Mouse (Mus musculus): ENCODE measurements around the gene Pbx1.

Pbx1 gene

DNA sequence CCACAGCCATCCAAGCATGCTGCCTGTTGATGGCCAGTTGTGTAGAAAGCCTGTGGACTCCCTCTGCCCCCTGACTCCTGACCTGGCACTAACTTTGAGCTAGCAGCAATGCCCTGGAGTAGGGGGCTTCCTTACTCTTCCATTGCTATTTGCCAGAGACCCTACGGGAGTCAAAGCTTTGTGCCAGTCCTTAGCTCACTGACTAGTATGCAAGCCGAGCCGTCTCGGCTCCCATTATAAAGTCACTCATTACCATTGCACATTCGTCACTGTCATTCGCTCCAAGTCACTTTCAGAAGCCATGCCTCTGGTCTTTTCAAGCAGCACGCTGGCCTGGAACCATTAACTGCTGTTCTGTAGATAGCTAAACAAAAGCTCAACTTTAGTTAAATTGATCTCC is 173.2 kb downstream of the Pbx1 start:
- no peak for DNase-seq

DNA sequence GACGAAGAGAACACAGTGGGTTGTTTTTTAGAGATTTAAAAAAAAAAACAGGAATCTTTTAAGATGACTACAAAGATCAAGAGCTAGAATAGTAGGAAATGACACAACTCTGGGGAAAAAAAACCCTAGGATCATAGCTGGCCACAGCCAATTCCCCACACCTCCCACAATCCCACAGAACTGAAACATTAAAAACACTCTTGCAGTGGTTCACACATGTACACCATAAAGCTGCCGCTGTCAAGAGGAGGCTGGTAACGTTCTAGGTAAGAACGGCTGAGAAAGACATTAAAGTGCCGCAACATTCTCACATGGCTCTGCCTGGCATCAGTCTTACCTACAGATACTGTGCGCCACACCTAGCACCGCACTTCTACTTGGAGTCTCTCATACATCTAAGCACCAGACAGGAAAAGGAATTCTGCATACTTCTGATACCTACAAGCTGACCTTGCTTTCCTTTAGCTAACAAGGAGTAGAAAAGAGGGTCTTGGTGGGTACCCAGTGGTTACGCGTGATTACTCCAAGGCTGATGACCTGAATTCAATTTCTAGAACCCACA is 176.6 kb downstream of the Pbx1 start:
- no peak for DNase-seq

DNA sequence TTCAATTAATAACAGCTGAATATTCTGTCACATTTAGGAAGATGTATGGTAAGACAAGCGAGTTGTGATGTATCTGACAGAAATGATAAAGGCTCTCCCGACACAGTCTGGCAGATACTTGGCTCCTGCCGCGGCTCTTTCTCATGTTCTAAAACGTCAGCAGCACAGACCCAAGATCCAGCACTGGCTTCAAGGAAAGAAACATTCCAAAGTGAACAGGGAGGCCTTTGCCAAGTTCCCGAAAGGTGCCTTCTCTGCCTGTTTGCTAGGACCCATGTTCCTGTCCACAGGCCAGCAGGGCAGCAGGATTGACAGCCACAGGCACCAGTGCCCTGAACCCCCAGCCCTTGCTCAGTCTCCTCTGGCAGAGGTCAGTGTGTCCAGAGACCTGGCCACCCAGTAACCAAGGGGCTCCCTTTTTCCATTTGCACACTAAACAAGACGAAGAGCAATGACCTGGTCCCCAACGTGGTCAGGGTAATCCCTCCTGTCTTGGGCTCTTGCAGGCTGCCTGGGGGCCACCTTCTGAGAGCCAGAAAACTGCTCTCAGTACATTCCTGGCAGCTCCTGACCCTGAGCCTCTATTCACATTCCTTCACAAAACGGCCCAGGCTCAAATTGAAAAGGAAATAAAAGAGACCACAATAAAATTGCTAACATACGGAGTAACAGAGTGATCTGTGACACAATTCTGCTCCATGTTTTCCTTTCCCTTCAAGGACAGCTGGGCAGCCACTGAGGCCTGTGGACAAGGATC is 184.9 kb downstream of the Pbx1 start:
- peak in 1 of 2 experiments; percentile 23 for DNase-seq

DNA sequence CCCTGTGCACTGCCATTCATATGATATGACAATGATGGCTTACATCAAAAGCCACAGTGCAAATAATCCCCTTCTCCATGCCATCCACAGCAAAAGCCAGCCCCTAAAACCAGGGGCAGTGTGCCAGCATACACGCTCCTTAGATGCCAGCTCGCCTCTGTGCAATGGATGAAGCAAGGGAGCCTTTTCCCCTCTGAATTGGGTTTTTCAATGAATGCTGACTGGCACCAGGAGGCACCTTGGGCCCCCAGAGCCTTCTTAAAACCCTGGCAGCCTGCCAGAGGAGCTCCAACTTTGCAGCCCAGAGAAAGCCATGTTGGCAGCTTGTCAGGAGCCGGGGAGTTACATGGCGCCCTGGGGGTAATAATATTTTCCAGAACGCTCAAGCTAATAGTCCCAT is 186.5 kb downstream of the Pbx1 start:
- peak in 1 of 2 experiments; percentile 33 for DNase-seq

DNA sequence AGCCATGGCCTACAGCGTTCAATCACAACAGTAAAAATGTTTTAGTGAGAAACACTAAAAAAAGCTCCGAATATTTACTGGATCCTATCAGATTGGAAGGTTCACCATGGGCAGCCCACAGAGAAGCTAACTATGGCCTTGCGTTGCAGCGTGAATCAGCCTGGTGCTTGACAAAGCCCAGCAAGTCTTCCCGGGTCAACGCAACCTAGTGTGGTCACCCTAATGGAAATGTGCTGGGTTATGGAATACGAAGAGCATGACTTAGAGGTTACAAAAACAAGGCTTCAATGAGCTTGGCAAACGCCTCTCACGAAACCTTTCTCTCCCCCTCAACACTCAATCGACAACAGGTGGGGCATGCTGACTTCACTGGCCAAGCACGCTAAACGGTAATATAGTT is 188.3 kb downstream of the Pbx1 start:
- no peak for DNase-seq

DNA sequence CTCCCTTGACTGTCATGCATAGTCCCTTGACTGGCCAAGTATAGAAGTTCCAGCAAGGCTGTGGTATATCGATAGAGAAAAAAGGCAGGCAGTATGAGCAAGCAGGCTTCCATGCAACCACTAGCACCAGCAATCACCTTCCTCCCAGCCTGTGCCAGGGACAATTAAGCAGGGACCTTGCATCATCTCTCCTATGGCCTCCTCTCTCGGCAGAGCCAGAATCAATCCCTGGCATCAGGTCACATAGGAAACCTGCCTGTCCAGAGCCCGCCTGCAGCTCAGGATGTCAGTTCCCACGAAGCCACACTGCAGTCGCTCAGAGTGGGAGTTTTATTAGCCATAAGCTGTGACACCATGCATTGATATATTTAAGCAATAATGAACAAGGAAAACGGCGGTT is 189.0 kb downstream of the Pbx1 start:
- peak; percentile 42 to 57 for DNase-seq

DNA sequence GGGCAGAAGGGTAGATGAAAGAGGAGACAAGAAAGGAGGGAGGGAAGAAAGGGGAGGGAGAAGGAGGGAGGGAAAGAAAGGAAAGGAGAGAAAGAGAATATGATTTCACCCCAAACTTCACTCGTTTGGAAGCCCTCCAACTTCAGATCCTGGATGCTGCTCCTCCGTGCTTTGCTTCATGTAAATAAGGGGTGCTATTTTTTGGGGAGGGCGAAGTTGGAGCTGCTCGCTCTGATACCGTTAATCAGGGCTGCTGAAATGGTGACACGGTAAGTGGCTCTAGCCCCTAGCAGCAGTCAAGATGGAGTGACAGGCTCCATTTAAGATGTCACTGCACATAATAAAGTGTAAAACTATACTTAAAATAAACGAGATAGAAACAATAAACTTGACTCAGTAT is 190.8 kb downstream of the Pbx1 start:
- DNase-seq: no peak

DNA sequence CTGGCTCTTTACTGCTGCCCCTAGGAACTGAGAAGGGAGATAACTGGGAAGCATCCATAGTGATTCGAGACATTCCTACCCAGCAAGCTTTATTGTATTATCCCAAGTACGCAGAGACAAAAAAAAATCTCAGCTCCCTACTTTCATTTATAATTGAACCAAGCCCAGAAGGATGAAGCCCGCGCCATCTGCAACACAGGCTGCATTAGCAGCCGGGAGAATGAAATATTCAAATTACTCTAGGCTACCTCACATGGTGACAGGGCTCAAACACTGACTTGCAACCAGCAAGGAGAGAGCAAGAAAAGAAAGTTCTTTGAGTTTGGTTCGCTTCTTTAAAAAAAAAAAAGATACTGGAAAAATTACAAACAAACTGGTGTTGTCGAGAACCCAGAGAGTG is 191.2 kb downstream of the Pbx1 start:
- no peak for DNase-seq

DNA sequence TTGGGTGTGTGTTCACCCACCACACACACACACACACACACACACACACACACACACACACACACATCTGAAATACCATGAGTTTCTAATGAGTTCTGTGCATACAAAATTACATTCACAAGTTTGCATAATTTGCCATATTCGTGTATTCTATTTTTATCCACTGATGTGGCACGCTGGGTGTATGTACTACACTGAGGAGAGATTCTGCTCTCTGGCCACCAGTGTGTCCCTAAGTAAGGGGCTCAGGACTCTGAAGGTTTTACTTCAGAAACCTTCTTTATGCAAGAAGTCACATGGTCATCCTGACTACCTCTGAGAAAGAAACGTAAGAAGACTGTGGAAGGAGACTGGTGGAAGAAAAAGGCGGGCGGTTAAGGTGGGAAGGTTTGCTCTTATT is 191.7 kb downstream of the Pbx1 start:
- no peak for DNase-seq

DNA sequence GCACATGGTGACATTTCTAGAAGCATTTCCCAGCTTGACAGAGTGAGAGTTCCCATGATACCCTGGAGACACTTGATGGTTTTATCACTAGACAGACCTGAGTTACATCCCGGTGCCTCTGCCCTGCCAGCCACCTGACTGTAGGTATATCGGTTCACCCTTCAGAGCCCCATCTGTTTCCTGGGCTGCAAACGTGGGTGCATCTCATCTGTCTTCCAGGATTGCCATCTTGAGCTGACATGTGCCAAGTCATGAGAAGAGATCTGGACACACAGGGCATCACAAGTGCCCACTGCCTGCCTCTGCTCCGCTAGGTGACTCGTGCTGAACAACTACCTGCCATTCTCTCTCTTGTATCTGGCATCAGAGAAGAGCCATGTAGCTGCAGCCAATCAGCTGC is 196.0 kb downstream of the Pbx1 start:
- DNase-seq: peak in 1 of 2 experiments; percentile 39

DNA sequence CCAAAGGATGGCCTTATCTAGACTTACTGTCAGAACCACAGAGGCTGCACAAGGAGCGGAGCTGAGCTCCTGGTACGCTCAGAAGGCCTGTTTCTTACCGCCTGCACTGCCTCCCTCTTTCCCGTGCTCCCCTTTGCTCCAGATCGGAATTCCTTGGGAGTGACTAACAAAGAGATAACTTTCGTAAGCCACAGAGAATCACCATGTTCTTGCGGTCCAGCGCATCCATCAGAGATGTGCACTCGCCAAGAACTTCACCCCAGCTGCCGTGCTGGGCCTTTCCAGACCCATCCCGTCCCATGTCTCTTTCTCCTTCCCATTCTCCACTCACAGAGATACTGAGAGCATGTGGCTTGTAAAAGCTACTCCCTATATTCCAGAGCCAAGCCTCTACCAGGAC is 197.7 kb downstream of the Pbx1 start:
- DNase-seq: no peak

DNA sequence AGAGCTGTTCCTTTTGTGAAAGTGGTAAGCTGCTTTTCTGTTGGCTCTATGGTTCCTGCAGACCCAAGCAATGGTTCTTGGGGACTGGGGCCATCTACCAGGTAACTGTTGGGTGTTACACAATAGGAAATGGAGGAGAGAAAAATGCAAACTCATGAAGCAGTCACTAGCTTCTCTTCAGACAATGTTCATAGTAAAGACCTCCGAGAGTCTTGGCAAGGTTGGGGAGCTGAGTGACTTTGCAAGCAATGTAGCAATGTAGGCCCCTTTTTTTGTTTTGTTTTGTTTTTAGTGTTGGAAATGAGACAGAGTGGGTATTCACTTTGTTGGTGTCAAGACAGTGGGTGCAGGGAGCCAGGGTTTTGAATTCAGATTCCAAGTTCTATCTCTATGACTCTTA is 198.9 kb downstream of the Pbx1 start:
- no peak for DNase-seq

DNA sequence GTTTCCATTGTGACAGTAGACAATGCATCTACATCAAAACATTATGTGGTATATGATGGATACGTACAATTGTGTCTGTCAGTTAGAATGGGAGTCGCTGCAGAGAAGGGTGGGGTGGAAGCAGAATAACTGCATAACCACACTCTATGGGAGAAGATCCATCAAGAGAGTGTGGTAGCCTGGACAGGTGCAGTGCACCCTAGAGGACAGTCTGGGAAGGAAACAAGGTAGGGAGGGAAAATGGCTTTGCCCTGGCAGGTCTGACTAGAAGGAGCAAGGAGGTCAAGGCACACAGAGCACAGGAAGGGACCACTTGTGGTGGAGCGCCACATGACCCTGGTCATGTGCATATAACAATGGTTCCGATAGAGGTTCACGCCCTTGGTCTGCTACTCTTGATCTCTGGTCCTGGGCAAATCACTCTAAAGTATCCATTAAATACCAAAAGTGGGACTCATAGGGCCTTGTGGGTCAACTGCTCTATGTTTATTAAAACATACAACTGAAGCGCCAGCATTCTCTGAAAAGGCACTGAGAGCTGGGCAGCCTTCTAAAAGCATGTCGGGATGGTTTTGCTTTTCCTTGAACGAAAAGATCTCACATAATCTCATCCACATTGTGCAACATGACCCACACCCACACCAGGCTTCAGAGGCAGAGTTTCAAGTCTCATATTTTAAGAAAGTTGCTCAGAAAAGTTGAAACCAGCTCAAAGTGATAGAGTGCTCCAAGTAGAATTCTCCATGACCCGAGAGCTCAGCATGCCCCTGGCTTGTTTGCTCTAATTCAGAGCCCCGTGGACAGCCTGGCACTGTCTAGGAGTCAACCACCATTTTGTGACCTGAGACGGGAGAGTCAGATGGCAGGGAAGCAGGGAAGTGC is 200.3 kb downstream of the Pbx1 start:
- no peak for DNase-seq

DNA sequence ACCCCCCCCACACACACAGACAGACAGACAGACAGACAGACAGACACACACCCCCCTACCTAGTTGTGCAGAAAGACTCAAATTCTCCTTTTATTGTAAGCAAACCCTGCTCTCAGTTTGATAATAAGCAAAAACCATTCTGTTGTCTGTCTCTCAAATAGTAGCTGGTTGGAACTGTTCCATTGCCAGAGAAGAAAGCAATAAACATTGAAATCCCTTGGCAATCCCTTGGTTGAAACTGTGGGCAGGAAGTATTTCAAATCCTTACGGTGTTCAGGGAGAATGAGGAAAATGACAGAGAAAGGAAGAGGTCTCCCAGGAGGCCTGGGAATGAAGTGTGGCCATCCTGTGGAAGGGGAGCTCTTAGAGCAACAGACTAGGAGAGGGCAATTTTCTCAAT is 201.2 kb downstream of the Pbx1 start:
- DNase-seq: no peak

DNA sequence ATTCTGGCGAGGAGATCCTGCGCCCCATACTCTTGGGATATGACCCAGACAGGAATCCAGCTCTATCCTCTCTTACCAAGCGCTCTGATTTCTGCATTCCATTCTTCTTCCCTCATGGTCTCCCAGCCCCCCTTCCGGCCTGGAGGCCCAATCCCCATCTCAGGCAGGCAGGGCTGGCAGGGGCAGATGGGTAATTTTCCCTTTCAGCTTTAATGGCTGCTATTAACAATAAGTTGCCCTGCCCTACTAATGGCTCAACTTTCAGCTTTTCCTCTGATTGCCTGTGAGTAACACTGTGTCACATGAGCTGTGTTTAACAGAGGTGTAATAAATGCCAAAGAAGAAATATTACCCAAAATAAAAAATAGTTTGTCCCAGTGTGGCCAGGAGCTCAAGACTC is 201.9 kb downstream of the Pbx1 start:
- no peak for DNase-seq

DNA sequence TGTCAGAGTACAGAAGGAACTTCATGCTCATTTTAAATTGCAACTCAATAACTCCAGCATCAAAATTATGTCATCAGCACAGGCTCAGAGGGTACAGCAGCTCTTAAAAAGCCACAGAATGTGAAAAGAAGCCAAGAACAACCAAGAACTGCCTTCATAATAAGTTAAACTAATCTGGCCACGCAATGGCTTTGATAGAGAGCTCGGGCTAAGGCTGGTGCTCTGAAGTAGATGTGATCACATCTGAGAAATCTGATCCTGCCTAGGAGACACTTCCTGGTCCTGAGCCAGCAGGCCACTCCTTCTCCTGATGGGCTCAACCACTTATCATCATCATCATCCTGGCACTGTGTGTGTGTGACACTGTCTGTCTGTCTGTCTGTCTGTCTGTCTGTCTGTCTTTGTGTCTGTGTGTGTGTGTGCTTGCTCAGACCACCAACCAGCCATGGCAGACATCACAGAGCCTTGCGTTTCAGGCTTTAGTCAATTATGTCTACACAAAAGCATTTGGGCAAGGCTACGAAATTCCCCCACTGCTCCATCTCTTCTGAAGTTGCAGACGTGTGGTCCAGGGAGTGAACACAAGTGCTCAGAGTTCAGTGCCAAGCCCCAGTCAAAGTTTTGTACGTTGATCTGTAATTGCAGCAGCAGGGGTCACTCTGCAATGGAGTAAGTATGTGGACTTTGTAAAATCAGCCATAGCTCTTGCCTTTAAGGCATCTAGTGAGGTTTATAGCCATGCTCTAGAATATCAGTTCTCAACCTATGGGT is 203.1 kb downstream of the Pbx1 start:
- no peak for DNase-seq

DNA sequence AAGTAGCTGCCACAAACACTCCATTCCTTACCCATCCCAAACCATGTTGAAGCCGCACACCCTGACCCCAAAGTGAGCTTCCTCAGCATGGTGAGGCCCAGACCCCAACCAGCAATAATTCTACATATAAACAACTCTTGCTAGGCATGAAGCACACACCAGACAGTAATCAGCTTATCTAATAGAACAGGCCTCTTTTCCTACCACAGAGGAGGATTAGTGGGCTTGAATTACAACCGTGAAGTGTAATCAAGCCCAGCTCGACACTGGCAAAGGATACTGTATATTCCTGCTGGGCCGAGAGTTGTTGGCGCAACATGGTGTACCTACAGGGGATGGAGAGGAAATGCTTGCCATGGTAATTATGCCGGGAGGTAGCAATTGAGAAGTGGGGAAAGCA is 205.9 kb downstream of the Pbx1 start:
- no peak for DNase-seq

DNA sequence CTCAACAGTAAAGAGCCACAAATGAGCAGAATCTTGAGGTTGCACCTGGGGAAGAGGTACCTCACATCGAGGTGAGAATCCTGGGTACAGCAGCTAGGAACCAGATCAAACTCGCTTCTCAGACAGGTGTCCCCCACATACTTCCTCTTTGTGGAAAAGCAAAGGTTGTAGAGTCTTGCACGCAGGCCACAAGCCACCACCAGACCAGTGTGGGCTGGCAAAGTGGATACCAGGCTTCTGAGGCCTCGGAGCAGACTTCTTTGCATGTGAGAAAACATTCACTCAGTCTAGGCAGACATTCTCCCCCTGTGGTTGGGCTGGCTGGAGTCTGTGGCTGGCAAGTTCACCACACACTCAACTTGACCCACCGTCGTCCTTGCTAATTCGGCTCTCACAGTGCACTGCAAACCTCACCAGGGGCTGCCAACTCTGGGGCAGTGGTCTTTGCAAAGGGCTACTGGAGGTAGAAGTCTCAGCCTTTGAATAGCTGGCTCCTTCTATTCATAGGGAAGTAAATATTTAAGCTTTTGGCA is 206.4 kb downstream of the Pbx1 start:
- no peak for DNase-seq

DNA sequence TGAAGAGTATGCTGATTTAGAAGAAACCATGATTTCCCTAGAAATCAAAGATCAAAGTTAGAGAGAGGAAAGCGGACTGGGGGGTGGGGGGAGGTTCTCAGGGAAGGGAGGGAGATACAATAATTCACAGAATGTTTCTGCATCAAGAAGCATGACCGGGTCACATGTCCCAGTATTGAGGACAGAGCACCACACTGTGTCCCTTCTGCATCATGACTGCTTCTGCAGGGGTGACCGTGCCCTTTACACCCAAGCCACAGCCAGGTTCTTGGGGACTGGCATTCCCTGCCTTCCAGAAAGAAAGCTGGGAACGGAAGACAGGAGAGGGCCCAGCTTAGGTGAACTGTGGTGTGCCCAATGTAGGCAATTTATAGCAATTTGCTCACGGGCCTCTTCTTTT is 207.9 kb downstream of the Pbx1 start:
- no peak for DNase-seq

DNA sequence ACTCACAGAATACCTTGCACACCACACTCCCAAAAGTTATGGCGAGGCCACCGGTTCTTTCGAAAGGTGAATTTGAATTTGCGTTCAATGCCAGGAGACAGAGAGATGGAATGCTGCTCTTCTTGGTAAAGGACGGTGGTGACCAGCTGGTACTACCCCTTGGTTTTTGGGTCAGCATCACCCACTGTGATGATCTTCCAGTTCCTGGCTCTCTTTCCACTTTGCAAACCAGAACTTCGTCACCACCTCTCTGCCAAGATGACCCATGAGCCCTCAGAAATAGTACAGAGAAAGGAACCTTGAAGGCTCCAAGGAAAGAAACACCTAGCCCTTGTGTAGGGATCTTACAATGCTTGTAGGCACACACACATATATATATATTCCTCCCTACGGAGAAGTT is 209.3 kb downstream of the Pbx1 start:
- DNase-seq: peak; percentile 33 to 39

DNA sequence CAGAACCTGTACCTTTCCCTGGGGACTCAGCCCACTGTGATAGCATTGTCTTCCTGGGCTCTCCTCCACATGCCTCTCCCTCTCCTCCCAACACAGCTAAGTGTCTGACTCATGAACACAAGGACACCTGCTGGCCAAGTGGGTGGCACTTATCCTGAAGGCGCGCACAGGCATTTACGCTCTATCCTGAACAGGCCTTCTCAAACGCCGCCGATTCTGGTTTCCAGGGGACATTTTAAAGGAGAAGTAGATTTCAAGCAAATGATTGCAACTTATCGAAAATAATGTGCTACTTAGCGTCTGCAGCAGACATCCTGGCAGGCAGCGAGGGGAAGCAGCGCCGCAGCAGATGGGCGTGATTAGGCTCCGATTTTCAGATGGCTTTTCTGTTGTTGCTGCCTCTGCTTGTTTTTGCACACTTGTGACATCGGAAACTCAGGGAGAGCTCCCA is 211.0 kb downstream of the Pbx1 start:
- peak; percentile 60 to 63 for DNase-seq

DNA sequence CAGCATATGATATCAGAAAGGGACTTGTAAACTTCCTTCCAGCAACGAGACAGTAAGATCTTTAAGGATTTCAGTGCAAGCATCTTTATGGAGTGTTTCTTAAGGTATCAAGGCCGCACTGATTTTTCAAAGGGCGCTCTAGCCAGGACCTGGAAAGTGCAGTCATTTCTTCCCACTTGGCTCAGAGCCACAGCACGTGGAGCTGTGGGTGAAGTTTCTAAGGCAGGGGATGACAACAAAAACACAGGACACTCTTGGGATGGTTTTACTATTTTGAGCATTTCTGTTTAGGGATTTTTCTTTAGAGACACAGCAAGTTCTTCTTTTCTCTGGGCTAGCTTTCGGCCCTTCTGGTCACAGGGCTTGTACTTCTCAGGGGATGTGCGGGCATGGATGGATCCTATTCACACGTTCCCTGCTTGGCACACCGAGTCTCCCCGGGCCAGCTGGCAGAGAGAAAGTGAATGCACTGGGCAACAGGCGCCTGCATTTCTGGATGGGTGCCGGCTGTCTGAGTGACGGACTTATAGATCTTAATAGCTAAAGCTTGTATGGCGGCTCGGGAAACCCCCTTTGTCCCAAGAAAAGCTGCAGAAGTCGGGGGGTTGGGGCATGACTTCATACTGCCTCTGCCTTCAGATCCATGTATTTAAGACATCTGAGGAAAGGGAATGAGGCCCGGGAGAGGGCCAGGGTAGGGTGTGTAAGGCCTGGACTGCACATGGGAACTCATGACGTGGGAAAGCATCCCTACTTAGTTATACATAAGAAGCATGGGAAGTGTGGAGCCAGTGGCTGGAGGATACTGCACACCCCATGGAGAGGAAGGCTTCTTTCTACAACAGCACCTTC is 215.9 kb downstream of the Pbx1 start:
- DNase-seq: peak; percentile 79 to 82
